Mouse (Mus musculus) neural tube, embryonic 11.5 days (tissue): ENCODE results near the gene Nr4a1. TPM values are rescaled to one million over a fixed set of nuclear protein-coding genes. Genes with fewer than 3 reads are reported as not detected.

Experiments used
- ATAC-seq: fragments of 200-750 bp; cut with Nextera tagmentation; 2 replicates; pipeline ENCODE4 v1.8.0; 2017; ENCODE audit warnings: moderate number of reproducible peaks, mild to moderate bottlenecking, moderate TSS enrichment, moderate library complexity; ENCODE audit not compliant: insufficient read depth, low FRiP score, low TSS enrichment
- DNase-seq: peaks from one replicate; pipeline ENCODE4 v3.0.0-alpha.2; 2015; ENCODE audit warnings: low spot score
- H3K27ac ChIP-seq: fragments of 300-500 bp; sonication (generic); 2 replicates; pipeline ENCODE4 v1.5.1; 2014; ENCODE audit warnings: low read depth, mild to moderate bottlenecking, low read length
- H3K27me3 ChIP-seq: fragments of 300-500 bp; sonication (generic); 2 replicates; pipeline ENCODE4 v1.6.1; 2014; ENCODE audit warnings: mild to moderate bottlenecking, low read length, mixed read lengths; ENCODE audit not compliant: control insufficient read depth, insufficient read depth
- H3K36me3 ChIP-seq: fragments of 300-500 bp; sonication (generic); 2 replicates; pipeline ENCODE4 v1.6.1; 2014; ENCODE audit warnings: mild to moderate bottlenecking, low read length, moderate library complexity, mixed read lengths; ENCODE audit not compliant: control insufficient read depth, insufficient read depth
- H3K4me1 ChIP-seq: fragments of 300-500 bp; sonication (generic); 2 replicates; pipeline ENCODE4 v1.6.1; 2014; ENCODE audit warnings: low read length, mixed read lengths; ENCODE audit not compliant: control insufficient read depth, insufficient read depth
- H3K4me2 ChIP-seq: fragments of 300-500 bp; sonication (generic); 2 replicates; pipeline ENCODE4 v1.6.1; 2014; ENCODE audit warnings: low read depth, mild to moderate bottlenecking, moderate library complexity
- H3K4me3 ChIP-seq: fragments of 300-500 bp; sonication (generic); 2 replicates; pipeline ENCODE4 v1.5.1; 2014; ENCODE audit warnings: low read depth, low read length
- H3K9ac ChIP-seq: fragments of 300-500 bp; sonication (generic); 2 replicates; pipeline ENCODE4 v1.6.1; 2014; ENCODE audit warnings: mild to moderate bottlenecking, low read length
- H3K9me3 ChIP-seq: fragments of 300-500 bp; sonication (generic); 2 replicates; pipeline ENCODE4 v1.6.1; 2016; ENCODE audit warnings: low read length; ENCODE audit not compliant: control insufficient read depth
- WGBS: fragments of 180-500 bp; shearing (Covaris S2); extraction: QIAGEN DNeasy Blood & Tissue Kit; methylation state at CpG from one replicate; pipeline ENCODE4 v1.1.7; 2014; 5-methylcytosine and 5-hydroxymethylcytosine counted together
- polyA plus RNA-seq: library from polyadenylated mRNA; unstranded; fragments of >200 nt; fragmentation: Nextera tagmentation; extraction: Ambion mirVana; gene quantifications from 2 replicates; pipeline ENCODE4 v1.2.1, GENCODE M21; 2014

Nr4a1 gene
- polyA plus RNA-seq, 1 experiment from 2014 or later, result 4.4 TPM

- Histone ChIP-seq H3K36me3 (peaks cover under 1% of the 10 kb centered on the region; the same call in 1 of the 2 replicates), H3K4me3 (peak overlapping the region; percentile 38), H3K27me3 (peaks cover 17% of the 10 kb centered on the region), H3K9ac (no peak overlapping the region), H3K27ac (no peak overlapping the region), H3K4me2 (peak overlapping the region; percentile 64), H3K4me1 (peaks cover 9% of the 10 kb centered on the region), H3K9me3 (no peaks in the 10 kb centered on the region)
- DNase-seq (no peak), ATAC-seq (no peak)
- WGBS, result 4% methylated on average over 25 of the region's 25 CpGs
Observed at GRCm38 (mm10) chr15:101267053-101268032, 13.3 kb downstream of the Nr4a1 start.

- Histone ChIP-seq H3K27me3 (peaks cover 17% of the 10 kb centered on the region), H3K36me3 (peaks cover 2% of the 10 kb centered on the region; the same call in 1 of the 2 replicates), H3K9me3 (no peaks in the 10 kb centered on the region), H3K4me2 (no peak overlapping the region), H3K27ac (no peak overlapping the region), H3K9ac (no peak overlapping the region), H3K4me1 (peaks cover 9% of the 10 kb centered on the region), H3K4me3 (no peak overlapping the region)
- 92% methylated on average over 29 of the region's 29 CpGs for WGBS
- DNase-seq (no peak), ATAC-seq (no peak)
Observed at GRCm38 (mm10) chr15:101270101-101270820, 16.2 kb downstream of the Nr4a1 start.

GRCm38 (mm10) chr15:101271107-101271506 lies 17.0 kb downstream of the Nr4a1 start:
- no peak for DNase-seq
- Histone ChIP-seq H3K4me2 (no peak overlapping the region), H3K27ac (no peak overlapping the region), H3K9ac (no peak overlapping the region), H3K27me3 (peaks cover 15% of the 10 kb centered on the region), H3K9me3 (no peaks in the 10 kb centered on the region), H3K36me3 (peaks cover 2% of the 10 kb centered on the region; the same call in 1 of the 2 replicates), H3K4me3 (no peak overlapping the region), H3K4me1 (peaks cover 4% of the 10 kb centered on the region)
- WGBS, result 63% methylated on average over 3 of the region's 3 CpGs
- no peak for ATAC-seq

- H3K9me3 ChIP-seq, result no peaks in the 10 kb centered on the region
- H3K4me1 ChIP-seq, result 0 out of 2 replicates have a peak, but pooled peaks cover 2% of the 10 kb centered on the region
- H3K4me3 ChIP-seq, result no peak overlapping the region
- no peak for DNase-seq
- H3K4me2 ChIP-seq, result no peak overlapping the region
- WGBS, result 85% methylated on average over 15 of the region's 15 CpGs
- H3K27ac ChIP-seq, result no peak overlapping the region
- no peak for ATAC-seq
- H3K36me3 ChIP-seq, result peaks cover 2% of the 10 kb centered on the region; the same call in 1 of the 2 replicates
- peaks cover 12% of the 10 kb centered on the region for H3K27me3 ChIP-seq
- no peak overlapping the region for H3K9ac ChIP-seq
Observed at GRCm38 (mm10) chr15:101271513-101271912, 17.4 kb downstream of the Nr4a1 start.

- no peak for DNase-seq
- peaks cover 2% of the 10 kb centered on the region; the same call in 1 of the 2 replicates for H3K4me1 ChIP-seq
- no peaks in the 10 kb centered on the region for H3K27me3 ChIP-seq
- no peak overlapping the region for H3K4me2 ChIP-seq
- WGBS, result 80% methylated on average over 6 of the region's 6 CpGs
- H3K36me3 ChIP-seq, result peaks cover 2% of the 10 kb centered on the region; the same call in 1 of the 2 replicates
- no peaks in the 10 kb centered on the region for H3K9me3 ChIP-seq
- no peak for ATAC-seq
- no peak overlapping the region for H3K27ac ChIP-seq
- no peak overlapping the region for H3K4me3 ChIP-seq
- no peak overlapping the region for H3K9ac ChIP-seq
Observed at GRCm38 (mm10) chr15:101274380-101274779, 20.3 kb downstream of the Nr4a1 start.

GRCm38 (mm10) chr15:101277351-101277899 lies 23.4 kb downstream of the Nr4a1 start:
- Histone ChIP-seq H3K4me2 (no peak overlapping the region), H3K27me3 (no peaks in the 10 kb centered on the region), H3K9me3 (no peaks in the 10 kb centered on the region), H3K4me3 (no peak overlapping the region), H3K27ac (peak overlapping the region; percentile 77), H3K36me3 (peaks cover 1% of the 10 kb centered on the region; the same call in 1 of the 2 replicates), H3K4me1 (peaks cover 2% of the 10 kb centered on the region; the same call in 1 of the 2 replicates), H3K9ac (no peak overlapping the region; the same call in 1 of the 2 replicates)
- DNase-seq (peak; percentile 55), ATAC-seq (peak; percentile 38; the same call in 1 of the 2 replicates)
- 40% methylated on average over 11 of the region's 11 CpGs for WGBS

GRCm38 (mm10) chr15:101278589-101278988 lies 24.5 kb downstream of the Nr4a1 start:
- H3K36me3 ChIP-seq, result no peaks in the 10 kb centered on the region
- no peaks in the 10 kb centered on the region for H3K9me3 ChIP-seq
- 49% methylated on average over 5 of the region's 5 CpGs for WGBS
- no peaks in the 10 kb centered on the region for H3K27me3 ChIP-seq
- ATAC-seq, result no peak
- H3K9ac ChIP-seq, result no peak overlapping the region
- H3K4me1 ChIP-seq, result peaks cover 2% of the 10 kb centered on the region; the same call in 1 of the 2 replicates
- no peak overlapping the region for H3K4me2 ChIP-seq
- H3K27ac ChIP-seq, result no peak overlapping the region
- DNase-seq, result no peak
- H3K4me3 ChIP-seq, result no peak overlapping the region

GRCm38 (mm10) chr15:101279430-101279999 lies 25.4 kb downstream of the Nr4a1 start:
- Histone ChIP-seq H3K9ac (peak overlapping the region; percentile 11; the same call in 1 of the 2 replicates), H3K27me3 (no peaks in the 10 kb centered on the region), H3K27ac (no peak overlapping the region), H3K9me3 (no peaks in the 10 kb centered on the region), H3K4me1 (peaks cover 2% of the 10 kb centered on the region; the same call in 1 of the 2 replicates), H3K4me3 (no peak overlapping the region), H3K4me2 (no peak overlapping the region), H3K36me3 (no peaks in the 10 kb centered on the region)
- 71% methylated on average over 12 of the region's 12 CpGs for whole genome bisulfite sequencing
- DNase-seq (no peak), ATAC-seq (no peak)
